Mouse (Mus musculus): ENCODE results near the gene Pde11a.

Gene Pde11a

DNA sequence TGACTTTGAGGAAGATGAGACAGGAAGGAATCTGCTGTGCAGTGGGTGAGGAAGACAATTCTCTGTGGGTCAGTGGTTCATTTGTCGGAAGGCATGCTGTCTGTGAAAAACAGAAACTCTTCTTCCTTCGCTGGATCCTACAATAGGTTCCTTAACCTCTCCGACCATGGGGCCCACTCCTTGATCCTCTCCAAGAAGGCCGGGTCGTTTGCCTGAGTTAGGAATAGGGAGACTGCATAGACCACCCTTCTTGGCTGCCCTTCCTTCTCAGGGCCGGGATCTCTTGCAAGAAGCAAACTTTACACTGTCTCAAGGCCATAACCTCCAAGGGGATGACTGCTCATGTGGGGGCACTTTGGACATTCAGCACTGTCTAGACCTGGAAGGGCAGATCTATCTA is 19.3 kb downstream of the Pde11a start:
- no peak for DNase-seq

DNA sequence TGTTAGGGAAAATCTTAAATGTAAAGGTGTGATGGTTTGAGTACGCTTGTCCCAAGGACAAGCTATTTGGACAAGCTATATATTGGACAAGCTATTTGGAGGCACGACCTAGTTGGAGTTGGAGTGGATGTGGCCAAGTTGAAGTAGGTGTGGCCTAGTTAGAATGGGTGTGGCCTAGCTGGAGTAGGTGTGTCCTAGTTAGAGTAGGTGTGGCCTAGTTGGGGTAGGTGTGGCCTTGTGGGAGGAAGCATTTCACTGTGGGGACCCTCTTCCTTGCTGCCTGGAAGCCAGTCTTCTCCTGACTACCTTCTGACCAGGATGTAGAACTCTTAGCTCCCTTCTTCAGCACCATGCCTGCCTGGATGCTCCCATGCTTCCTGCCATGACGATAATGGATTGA is 50.9 kb downstream of the Pde11a start:
- no peak for DNase-seq

- no peak for DNase-seq
These were observed 52.3 kb downstream of the Pde11a start for GRCm38 (mm10) chr2:76286288-76286740.

- no peak for DNase-seq
These were observed 53.4 kb downstream of the Pde11a start for GRCm38 (mm10) chr2:76285150-76285549.

DNA sequence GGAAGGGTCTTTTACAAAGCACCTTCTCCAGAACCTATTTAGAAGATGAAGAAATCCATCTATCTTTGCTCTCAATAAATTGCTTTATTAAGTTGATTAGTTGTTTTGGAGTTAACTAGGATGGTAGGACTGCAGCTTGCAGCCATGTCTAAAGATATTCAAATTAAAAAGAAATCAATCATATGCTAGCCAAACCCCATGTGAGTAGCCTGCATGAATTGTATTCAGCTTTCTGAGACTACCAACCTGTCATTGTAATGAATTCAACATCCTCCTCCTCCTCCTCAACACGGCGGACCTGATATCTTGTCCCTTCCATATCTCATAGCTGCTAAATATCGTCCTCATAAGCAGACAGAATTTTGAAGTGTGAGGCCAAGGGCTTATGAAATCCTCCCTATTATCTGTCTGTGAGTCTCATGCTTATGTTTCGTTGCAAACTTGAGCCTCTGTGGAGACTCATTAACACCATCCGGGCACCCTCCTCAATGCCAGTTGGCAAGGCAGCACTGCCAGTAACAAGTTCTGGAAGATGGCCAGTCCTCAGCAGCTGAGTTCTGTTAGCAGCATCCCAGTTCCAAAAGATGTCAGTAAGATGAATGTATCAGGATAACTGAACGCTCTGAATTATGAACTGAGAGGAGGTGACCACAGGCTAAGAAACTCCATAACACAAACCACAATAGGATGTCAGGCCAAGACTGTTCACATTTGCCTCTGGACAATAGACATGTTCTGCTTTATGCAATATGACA is 55.0 kb downstream of the Pde11a start:
- peak; percentile 4 to 9 for DNase-seq

DNA sequence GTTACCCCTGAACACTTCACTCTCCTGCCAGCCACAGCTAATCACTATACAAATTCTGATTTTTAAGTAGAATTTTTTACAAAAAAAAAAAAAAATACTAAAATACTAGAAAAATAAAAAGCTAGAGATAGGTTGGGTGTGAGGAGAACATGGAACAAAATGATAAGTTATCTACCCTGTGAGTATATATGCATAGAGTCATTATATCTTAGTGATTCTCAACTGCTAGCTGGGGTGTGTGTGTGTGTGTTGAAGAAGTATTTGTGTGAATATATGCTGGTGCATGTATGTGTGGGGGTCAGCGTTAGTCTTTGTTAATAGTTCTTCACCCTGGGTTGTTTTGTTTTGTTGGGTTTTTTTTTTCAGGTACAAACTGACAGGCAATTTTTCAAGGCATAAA is 69.1 kb downstream of the Pde11a start:
- no peak for DNase-seq

DNA sequence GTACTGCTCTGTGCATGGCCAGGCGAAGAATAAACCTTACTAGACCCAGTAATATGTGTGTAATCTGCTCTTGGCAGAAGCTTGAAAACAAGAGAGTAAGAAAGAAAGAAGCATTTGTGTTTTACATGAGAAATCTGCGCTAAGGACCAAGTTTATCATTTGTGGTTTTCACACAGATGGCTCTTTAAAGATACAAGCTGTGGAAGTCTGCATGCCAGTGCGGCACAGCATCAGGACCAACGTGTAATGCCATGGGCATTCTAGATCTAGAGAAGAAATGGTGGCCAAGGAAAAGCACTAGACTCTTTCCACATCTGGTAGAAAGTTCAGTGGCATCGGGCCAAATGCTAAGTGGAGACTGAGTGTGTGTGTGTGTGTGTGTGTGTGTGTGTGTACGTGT is 71.2 kb downstream of the Pde11a start:
- DNase-seq: no peak

GRCm38 (mm10) chr2:76266622-76267021 is 72.0 kb downstream of the Pde11a start:
- DNase-seq: no peak

DNA sequence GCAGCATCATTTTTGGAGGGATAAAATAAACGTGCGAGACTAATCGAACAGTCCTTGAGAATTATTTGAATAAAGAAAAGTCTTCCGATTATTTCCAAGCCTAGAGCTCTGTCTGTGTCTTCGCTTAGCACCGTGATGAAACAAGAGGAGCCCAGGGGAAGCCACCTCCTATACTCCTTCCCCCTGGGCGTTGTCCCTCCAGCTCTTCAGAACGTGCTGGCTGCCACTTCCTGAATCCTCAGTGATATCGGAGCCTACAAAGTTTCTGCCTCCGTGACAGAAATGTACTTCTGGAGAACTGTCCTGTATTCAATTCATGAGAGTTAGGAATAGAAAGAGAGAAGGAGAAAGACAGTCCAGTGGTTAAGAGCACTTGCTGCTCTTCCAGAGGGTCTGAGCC is 74.3 kb downstream of the Pde11a start:
- no peak for DNase-seq

DNA sequence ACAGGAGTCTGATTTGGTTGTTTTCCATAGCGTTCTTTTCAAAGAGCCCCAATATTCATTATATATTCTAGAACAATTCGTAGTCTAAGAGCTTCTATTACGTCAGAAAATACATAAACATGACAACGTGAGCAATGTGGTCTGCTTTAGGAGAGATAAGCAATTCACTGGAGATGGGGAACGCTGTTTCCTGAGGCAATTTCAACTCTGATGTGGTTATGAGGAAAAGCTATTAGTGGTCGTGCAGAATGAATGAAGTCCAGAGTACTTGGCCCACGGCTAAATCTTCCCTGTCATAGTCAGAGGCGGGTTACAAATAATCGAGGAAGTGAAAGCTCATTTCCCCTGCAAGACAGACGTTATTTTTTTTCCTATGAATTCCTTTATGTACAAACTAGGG is 75.9 kb downstream of the Pde11a start:
- no peak for DNase-seq

GRCm38 (mm10) chr2:76254833-76255232 is 83.7 kb downstream of the Pde11a start:
- DNase-seq: peak; percentile 56 to 86

DNA sequence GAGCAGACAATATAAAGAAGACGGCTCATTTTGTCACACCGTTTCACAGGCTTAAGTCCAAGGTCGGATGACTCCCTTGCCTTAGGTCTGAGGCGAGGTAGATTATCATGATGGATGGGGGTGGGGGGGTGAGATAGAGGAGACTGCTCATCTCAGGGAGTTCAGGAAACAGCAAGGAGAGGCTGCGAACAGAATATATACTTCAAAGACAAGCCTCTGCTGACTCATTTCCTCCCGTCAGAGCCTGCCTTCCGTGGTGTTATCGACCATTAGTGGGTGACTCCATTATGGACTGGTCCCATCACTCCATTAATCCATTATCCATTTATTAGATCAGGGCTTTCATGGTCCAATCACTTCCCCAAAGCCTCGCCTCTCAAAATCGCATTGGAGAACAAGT is 87.2 kb downstream of the Pde11a start:
- DNase-seq: no peak

DNA sequence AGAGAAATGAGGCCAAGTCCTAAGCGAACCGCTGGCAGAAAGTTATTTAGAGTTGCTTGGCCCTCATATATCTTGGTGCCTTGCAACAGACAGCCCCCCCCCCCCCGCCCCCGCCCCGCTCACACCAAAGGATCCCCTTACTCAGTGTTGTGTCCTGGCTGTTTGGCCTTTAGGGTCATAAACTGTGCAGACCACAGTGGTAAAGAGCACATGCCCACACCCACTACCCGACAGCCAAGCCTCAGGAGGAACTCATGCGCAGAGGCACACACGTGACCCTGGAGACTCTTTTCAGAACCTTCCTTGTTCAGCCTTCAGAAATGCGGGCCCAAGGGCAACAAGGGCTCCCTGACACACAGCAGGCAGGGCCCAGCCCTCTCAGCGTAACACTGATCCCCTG is 90.3 kb downstream of the Pde11a start:
- DNase-seq: no peak

DNA sequence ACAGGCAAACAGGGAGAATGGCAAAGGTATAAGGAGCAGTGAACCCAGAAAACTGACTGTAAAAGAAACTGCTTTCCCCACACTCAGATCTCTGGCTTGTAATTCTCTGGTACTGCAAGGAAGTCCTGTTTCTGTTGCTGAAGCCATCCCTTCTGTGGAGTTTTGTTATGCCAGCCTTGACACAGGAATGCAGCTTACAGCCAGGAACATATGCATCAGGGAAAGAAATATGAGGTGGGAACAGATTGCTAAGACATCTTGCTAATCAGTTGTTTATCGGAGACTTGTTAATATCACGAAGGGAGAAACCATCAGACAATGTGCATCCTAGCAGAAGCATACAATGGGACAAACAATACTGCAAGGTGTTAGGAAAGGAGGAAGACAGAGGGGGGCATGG is 99.4 kb downstream of the Pde11a start:
- DNase-seq: no peak

DNA sequence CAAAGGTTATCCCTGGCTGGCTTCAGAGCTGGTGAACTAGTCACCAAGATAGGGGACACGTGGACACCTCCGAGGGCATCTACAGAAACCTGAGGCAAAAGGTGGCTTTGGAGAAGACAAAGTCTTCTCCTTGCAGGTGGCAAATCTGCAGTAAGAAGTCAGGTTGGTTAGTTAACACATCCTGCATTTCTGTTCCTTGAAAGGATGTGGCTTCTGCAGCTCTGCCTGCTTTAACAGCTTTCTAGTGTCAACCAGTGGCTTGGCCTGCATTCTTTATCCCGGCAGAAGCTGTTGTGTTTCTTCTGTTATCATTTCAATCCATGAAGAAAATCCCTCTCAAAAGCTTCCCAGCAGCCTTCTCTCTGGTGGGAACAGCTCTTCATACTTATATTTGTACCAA is 100.1 kb downstream of the Pde11a start:
- no peak for DNase-seq

- DNase-seq: no peak
These were observed 100.7 kb downstream of the Pde11a start for GRCm38 (mm10) chr2:76237638-76238420.

GRCm38 (mm10) chr2:76220364-76221108 is 118.0 kb downstream of the Pde11a start:
- DNase-seq: no peak

DNA sequence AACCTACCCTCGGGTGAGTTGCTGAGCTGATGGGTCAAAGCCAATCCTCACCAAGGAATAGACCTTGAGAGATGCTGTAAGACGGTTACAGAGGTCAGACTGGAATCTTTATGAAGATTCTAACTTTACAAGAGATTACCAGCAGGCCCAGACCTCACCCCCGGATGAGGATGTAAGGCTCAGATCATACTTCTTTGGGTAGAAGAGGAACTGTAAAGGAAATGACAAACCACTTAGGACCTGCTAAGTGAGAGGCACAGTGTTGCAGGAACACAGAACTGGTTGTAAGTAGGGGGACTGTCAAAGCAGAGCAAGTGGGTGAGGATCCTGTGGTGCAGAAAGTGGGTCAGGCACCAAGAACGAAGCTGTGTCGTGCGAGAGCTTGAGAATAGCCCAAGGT is 119.0 kb downstream of the Pde11a start:
- no peak for DNase-seq

DNA sequence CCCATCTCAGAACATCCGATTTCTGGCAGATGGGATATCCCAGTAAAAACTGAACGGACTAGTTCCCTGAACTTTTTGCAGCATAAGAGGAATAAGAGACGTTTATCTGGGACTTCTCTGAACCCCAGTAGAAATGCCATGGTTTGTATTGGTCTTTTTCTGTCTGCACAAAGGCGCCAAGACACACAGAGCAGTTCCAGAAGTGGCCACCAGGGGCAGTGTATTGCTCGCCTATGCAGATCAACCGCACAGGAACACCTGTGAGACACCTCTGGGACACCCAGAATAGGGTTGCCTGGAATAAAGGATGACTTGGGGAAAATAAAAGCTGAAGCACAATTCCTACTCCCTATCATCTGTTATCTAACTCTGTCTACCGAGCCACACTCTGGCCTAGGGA is 122.4 kb downstream of the Pde11a start:
- peak; percentile 11 to 64 for DNase-seq

DNA sequence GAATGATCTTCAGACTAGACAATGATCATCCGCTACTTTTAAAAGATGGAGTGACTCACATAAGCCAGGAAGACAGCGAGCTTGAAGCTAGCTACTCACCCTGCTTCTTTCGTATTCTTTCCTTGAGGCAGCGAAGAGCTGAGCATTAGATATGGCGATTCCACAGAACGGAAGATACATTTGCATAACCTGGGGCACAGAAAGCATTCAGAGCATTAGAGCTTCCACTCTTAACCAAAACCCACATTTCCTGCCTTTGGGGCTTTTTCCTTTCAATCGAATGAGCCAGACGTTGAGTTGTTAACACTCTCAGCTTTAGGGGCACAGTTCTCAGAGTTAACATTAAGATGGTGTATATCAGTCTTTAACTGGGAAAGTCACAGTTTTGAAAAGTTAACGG is 123.4 kb downstream of the Pde11a start:
- no peak for DNase-seq

GRCm38 (mm10) chr2:76185126-76185525 is 153.4 kb downstream of the Pde11a start:
- no peak for DNase-seq

GRCm38 (mm10) chr2:76162822-76163221 is 175.8 kb downstream of the Pde11a start:
- no peak for DNase-seq

DNA sequence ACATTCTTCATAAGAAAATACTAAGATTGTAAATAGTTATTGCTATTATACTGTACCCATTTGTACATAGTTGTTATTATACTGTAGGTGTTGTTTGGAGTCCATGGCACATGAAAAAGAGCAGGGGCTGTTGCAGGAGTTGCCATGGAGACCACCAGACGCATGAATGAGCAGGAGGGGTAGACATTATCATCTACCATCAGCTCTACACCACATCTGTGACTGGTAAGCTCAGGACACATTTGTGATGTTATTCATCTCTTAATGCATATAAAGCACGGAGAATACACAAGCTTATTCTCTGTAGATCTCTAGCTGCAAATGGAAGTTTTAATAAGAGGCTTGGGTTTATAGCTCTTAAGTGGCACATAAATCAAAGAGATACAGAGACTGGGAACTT is 179.6 kb downstream of the Pde11a start:
- no peak for DNase-seq

GRCm38 (mm10) chr2:76141136-76141535 is 197.4 kb downstream of the Pde11a start:
- no peak for DNase-seq
